Mouse (Mus musculus) lung, embryonic 16.5 days (tissue): Measurements from ENCODE around the gene Syce1. TPM values are rescaled to one million over a fixed set of nuclear protein-coding genes. Genes with fewer than 3 reads are reported as not detected.

Experiments
- ATAC-seq: fragments of 200-750 bp; cut with Nextera tagmentation; 2 replicates; pipeline ENCODE4 v1.8.0; 2017; ENCODE audit warnings: low read depth, mild to moderate bottlenecking, moderate library complexity
- H3K27ac ChIP-seq: fragments of 300-500 bp; sonication (generic); 2 replicates; pipeline ENCODE4 v1.5.1; 2014; ENCODE audit warnings: mild to moderate bottlenecking, control low read depth, low read length
- H3K27me3 ChIP-seq: fragments of 300-500 bp; sonication (generic); 2 replicates; pipeline ENCODE4 v1.6.1; 2014; ENCODE audit warnings: low read depth, low read length, mixed read lengths; ENCODE audit not compliant: control insufficient read depth, insufficient read depth
- H3K36me3 ChIP-seq: fragments of 300-500 bp; sonication (generic); 2 replicates; pipeline ENCODE4 v1.6.1; 2014; ENCODE audit warnings: low read length; ENCODE audit not compliant: control insufficient read depth, insufficient read depth
- H3K4me1 ChIP-seq: fragments of 300-500 bp; sonication (generic); replicated peaks from 2 replicates; pipeline ENCODE4 v1.6.1; 2014; ENCODE audit warnings: low read length, mixed read lengths; ENCODE audit not compliant: control insufficient read depth, insufficient read depth
- H3K4me2 ChIP-seq: fragments of 300-500 bp; sonication (generic); 2 replicates; pipeline ENCODE4 v1.6.1; 2014; ENCODE audit warnings: low read depth, low read length, control low read depth
- H3K4me3 ChIP-seq: fragments of 300-500 bp; sonication (generic); 2 replicates; pipeline ENCODE4 v1.5.1; 2014; ENCODE audit warnings: mild to moderate bottlenecking, low read length, control low read depth
- H3K9ac ChIP-seq: fragments of 300-500 bp; sonication (generic); 2 replicates; pipeline ENCODE4 v1.6.1; 2014; ENCODE audit warnings: low read length, control low read depth
- H3K9me3 ChIP-seq: fragments of 300-500 bp; sonication (generic); 2 replicates; pipeline ENCODE4 v1.6.1; 2016; ENCODE audit warnings: low read length; ENCODE audit not compliant: control insufficient read depth
- WGBS: fragments of 180-500 bp; shearing (Covaris S2); extraction: QIAGEN DNeasy Blood & Tissue Kit; methylation state at CpG from one replicate; pipeline ENCODE4 v1.1.7; 2014; 5-methylcytosine and 5-hydroxymethylcytosine counted together
- polyA plus RNA-seq: library from polyadenylated mRNA; unstranded; fragments of >200 nt; fragmentation: Nextera tagmentation; extraction: Ambion mirVana; gene quantifications from 2 replicates; pipeline ENCODE4 v1.2.1, GENCODE M21; 2015

The Syce1 gene
- 0.24 and 0.40 TPM in 2 replicates for polyA plus RNA-seq

DNA sequence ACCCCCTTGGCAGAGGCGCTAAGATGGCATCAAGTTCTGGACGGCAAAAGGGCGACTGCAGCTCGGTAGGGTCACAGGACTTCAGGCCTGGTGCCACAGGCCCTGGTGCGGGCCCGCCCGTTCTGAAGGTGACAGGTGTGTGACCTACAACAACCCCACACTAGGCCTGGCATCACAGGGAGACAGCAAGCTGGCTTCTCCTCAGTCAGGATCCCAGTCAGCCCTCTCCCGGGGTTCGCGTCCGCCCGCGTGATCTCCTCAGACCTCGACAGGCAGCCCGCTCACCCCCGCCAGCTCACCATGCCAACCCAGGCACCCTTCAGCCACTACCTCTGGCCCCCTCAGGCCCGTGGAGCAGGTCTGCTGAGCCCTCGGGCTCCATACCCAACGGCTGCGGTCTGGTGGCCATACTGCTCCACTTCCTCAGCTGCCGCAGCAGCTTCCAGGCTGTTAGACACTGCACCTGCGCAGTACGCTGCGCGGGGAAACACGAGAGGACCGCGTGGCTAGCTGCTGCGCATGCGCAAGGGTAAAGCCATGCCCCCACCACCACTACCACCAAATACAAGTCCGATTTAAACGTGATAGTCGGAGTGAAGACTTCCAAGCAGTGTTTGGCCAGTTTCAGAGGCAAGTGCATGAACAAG lies at the start of gene Syce1:
Gene Syce1, minus strand, starts transcription at position 447 of the 647 bp plus-strand sequence.
- H3K27ac ChIP-seq: no peak within 1 kb of the TSS
- no peaks in the 10 kb centered on the region for H3K36me3 ChIP-seq
- H3K4me1 ChIP-seq: no peaks in the 10 kb centered on the region
- H3K9me3 ChIP-seq: no peaks in the 10 kb centered on the region
- WGBS: 71% methylated on average over 33 of the region's 33 CpGs
- H3K27me3 ChIP-seq: no peaks in the 10 kb centered on the region
- no peak within 1 kb of the TSS for H3K4me2 ChIP-seq
- no peak for ATAC-seq
- H3K9ac ChIP-seq: no peak within 1 kb of the TSS
- H3K4me3 ChIP-seq: no peak within 1 kb of the TSS

DNA sequence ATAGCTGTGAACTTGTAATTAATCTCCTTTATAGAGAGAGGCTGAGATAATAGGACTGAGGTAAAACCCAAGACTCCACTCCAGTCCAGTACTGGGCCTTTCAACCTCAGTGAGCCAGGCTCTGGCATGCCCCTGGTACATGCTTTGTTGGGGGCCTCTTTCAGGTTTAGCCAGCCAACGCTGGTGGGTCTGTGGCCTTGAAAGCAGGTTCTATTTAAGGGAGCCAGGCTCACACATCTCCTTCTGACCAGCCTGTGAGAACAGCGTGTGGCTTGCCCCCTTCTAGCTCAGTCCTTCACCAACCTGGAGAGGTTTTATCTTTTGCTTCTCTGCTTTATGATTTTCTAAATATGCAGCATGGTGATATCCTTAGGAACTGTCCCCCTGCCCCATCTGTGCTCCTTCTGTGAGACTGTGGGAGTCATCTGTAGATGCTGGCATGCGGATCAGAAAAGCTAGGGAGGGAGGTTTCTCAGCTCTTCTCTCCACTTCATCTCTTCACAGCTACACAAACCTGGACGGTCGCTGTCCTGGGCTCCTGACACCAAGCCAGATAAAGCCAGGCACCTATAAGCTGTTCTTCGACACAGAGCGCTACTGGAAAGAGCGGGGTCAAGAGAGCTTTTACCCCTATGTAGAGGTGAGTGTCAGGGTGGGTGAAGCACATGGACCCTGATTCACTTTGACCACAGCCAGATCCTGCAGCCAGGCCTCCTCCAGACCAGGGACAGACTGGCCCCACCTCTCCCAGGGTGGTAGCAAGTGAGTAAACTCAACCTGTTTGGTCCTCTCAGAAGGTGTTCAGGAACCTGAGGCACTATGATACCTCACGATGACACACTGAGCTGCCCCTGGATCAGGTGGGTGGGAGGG lies 48.8 kb upstream of the Syce1 start:
- Histone ChIP-seq H3K9me3 (no peaks in the 10 kb centered on the region), H3K4me3 (no peak overlapping the region), H3K36me3 (no peaks in the 10 kb centered on the region), H3K9ac (no peak overlapping the region), H3K27me3 (no peaks in the 10 kb centered on the region), H3K27ac (no peak overlapping the region), H3K4me2 (no peak overlapping the region), H3K4me1 (no peaks in the 10 kb centered on the region; the same call in 1 of the 2 replicates)
- no peak for ATAC-seq
- 69% methylated on average over 9 of the region's 9 CpGs for WGBS

DNA sequence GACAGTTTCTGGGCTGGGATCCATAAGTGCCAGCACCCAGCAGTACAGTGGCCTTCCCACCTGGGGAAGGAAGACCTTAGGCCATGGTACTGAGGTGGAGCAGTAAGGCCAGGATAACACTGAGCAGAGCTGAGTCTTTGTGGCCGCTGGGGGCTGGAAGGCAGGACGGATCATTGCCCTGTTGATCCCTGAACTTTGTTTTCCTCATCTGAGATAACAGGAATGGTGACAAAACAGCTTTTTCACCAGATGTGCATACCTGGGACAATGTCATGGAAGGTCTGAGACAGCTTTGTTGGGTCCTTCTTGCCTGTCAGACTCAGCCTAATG lies 48.1 kb upstream of the Syce1 start:
- H3K4me1 ChIP-seq: no peaks in the 10 kb centered on the region
- ATAC-seq: 0 out of 2 replicates have a peak, but pooled peaks have one; percentile 23
- no peaks in the 10 kb centered on the region for H3K36me3 ChIP-seq
- H3K27me3 ChIP-seq: no peaks in the 10 kb centered on the region
- no peak overlapping the region; the same call in 1 of the 2 replicates for H3K9ac ChIP-seq
- no peaks in the 10 kb centered on the region for H3K9me3 ChIP-seq
- no peak overlapping the region for H3K4me3 ChIP-seq
- H3K27ac ChIP-seq: no peak overlapping the region
- WGBS: 58% methylated on average over 2 of the region's 2 CpGs
- H3K4me2 ChIP-seq: peak overlapping the region; percentile 30

DNA sequence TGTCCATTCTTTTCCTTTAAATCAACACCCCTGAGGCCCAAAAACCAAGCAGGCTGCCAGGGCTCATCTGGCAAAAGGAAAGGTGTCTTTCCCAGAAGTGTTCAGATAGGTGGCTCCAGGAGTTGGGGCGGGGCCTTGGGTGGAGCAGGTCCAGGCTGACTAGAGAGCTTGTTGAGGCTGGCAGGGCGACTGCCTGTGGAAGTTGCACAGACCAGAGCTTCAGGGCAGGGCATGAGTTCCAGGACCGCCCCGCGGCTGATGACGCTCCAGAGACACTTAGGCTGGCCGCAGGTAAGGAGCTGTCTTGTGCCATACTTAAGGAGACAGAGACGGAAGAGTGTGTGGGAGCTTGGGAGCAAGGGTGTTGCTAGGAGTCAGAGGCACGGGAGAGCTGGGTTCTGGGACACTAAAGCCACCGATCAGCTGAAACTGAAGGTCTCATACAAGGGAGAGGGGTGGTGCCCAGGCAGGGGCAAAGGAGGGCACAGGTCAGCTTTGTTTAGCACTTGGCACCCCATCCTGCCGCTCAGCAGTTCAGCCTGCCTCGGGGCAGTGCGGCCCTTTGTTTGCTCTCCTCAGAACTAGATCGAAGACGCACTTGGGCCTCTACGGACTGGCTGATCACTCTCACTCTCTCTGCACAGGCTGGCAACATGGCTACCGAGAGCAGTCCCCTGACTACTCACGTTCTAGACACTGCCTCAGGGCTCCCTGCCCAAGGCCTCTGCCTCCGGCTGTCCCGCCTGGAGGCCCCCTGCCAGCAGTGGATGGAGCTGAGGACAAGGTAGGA lies 47.5 kb upstream of the Syce1 start, which contains the start of gene Urah:
Gene Urah, plus strand, starts transcription at position 51 of the 790 bp plus-strand sequence.
- peak; percentile 82 for ATAC-seq
- 32% methylated on average over 20 of the region's 20 CpGs for WGBS
- Histone ChIP-seq H3K4me2 (peak within 1 kb of the TSS; percentile 30), H3K4me1 (no peaks in the 10 kb centered on the region), H3K27ac (no peak within 1 kb of the TSS), H3K9ac (peak within 1 kb of the TSS; percentile 9; the same call in 1 of the 2 replicates), H3K4me3 (peak within 1 kb of the TSS; percentile 9; the same call in 1 of the 2 replicates), H3K9me3 (no peaks in the 10 kb centered on the region), H3K27me3 (no peaks in the 10 kb centered on the region), H3K36me3 (no peaks in the 10 kb centered on the region)

DNA sequence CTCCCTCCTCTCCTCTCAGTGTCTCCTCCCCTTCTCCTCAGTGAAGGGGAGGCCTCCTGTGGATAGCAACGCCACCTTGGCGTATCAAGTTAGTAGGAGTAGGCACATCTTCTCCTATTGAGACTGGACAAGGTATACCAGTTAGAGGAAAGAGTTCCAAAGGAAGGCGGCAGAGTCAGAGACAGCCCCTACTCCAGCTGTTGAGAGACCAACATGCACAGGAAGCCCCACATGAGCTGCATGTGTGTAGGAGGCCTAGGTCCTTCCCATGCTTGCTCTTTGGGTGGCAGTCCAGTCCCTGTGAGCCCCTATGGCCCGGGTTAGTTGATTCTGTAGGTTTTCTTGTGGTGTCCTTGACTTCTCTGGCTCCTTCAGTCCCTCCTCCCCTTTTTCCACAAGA lies 45.7 kb upstream of the Syce1 start:
- no peak for ATAC-seq
- Histone ChIP-seq H3K4me1 (no peaks in the 10 kb centered on the region), H3K9me3 (no peaks in the 10 kb centered on the region), H3K36me3 (no peaks in the 10 kb centered on the region), H3K4me2 (no peak overlapping the region), H3K27me3 (no peaks in the 10 kb centered on the region), H3K4me3 (no peak overlapping the region), H3K9ac (no peak overlapping the region), H3K27ac (no peak overlapping the region)
- WGBS: 79% methylated on average over 4 of the region's 4 CpGs

DNA sequence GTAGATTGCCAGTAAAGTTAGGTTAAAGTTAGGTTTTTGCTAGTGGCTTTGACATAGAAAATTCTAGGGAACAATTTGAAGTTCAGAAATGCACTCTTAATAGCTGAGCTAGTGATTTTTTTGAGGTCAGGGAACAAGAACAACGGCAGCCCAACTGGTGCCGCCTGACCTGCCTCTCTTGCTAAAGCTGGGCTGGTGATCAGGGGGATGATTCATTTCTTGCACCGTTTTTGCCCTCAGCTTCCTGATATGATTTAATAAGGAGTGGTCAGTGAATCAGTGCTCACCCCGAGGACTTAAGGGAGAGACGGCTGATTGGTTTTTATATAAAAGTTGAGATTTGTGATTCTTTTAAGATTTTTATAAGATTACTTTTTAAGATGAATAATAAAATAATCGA lies 43.8 kb upstream of the Syce1 start:
- Histone ChIP-seq H3K4me1 (no peaks in the 10 kb centered on the region), H3K27ac (no peak overlapping the region), H3K9ac (no peak overlapping the region), H3K27me3 (no peaks in the 10 kb centered on the region), H3K9me3 (no peaks in the 10 kb centered on the region), H3K4me2 (no peak overlapping the region), H3K4me3 (no peak overlapping the region), H3K36me3 (no peaks in the 10 kb centered on the region)
- 54% methylated on average over 6 of the region's 6 CpGs for WGBS
- no peak for ATAC-seq

DNA sequence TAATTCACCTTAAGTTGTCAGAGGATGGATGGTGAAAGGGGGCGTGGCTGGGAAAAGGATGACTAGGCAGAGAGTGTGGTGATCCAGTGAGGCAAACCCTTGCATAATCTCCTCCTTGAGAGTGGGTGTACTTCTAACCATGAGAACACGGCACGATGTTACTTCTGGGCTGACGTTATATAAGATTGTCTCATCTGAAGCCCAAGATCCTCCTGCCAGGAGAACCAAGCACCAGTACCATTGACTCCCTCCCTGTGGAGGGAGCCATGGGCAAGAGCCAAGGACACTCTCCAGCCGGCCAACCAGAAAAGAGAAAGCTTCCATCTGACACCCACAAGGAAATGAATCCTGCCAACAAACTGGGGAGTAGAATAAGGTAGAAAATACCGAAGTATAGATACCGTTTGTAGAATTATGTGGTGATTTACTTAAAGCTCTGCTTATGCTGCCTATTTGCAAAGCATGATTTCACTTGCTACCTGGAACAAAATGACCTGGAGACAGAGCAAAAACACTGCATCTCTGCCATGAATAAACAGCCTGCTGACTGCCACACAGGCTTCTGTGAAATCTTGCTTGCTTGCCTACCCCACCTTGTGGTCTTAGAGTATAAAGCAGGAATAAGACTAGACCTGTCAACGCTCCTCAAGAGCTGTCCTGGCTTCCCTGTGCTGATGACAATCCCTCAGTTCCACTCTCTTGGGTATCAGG lies 40.7 kb upstream of the Syce1 start:
- 18% methylated on average over 8 of the region's 8 CpGs for WGBS
- H3K9ac ChIP-seq: no peak overlapping the region
- H3K4me3 ChIP-seq: no peak overlapping the region
- H3K27ac ChIP-seq: no peak overlapping the region
- no peaks in the 10 kb centered on the region for H3K9me3 ChIP-seq
- no peak for ATAC-seq
- H3K27me3 ChIP-seq: no peaks in the 10 kb centered on the region
- no peaks in the 10 kb centered on the region for H3K4me1 ChIP-seq
- H3K36me3 ChIP-seq: no peaks in the 10 kb centered on the region
- H3K4me2 ChIP-seq: no peak overlapping the region

DNA sequence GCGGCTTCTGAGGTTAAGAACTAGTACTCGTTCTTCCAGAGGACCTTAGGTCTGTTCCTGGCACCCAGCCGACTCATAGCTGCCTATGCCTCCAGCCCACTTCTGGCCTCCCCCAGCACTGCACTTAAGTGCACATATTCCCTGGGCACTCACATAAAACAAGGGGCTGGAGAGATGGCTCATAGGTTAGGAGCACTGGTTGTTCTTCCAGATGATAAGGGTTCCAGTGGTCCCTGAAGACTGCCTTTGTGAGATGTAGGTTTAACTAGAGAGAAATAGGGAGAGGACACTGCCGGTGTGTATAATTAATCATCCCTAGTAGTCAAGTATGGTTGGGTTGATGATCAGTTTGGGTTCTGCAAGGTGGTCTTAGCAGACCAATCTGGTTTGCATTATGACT lies 35.1 kb upstream of the Syce1 start:
- no peak overlapping the region for H3K27ac ChIP-seq
- no peaks in the 10 kb centered on the region for H3K9me3 ChIP-seq

More for the DNA sequence above, 35.1 kb upstream of the Syce1 start:
- Histone ChIP-seq H3K9ac (no peak overlapping the region), H3K4me2 (no peak overlapping the region), H3K4me3 (no peak overlapping the region), H3K27me3 (no peaks in the 10 kb centered on the region), H3K4me1 (no peaks in the 10 kb centered on the region; the same call in 1 of the 2 replicates), H3K36me3 (no peaks in the 10 kb centered on the region)
- ATAC-seq: no peak
- 87% methylated on average over 4 of the region's 4 CpGs for WGBS
